Mouse (Mus musculus): Measurements from ENCODE around the gene Trabd2b.

GRCm38 (mm10) chr4:114615765-114616164, 209.2 kb downstream of the Trabd2b start:
- TF ChIP-seq POLR2A (IDR thresholded peaks at IDR 0.05; ENCODE audit: control insufficient read depth, low read depth, low read length) = no peak
- TF ChIP-seq CTCF (IDR thresholded peaks at IDR 0.05; ENCODE audit: control insufficient read depth, insufficient read depth, insufficient replicate concordance, low read depth, low read length) = no peak

All from testis, adult 2 months (tissue).